Mouse (Mus musculus): Measurements from ENCODE around the gene Ercc2.

The Ercc2 gene

DNA sequence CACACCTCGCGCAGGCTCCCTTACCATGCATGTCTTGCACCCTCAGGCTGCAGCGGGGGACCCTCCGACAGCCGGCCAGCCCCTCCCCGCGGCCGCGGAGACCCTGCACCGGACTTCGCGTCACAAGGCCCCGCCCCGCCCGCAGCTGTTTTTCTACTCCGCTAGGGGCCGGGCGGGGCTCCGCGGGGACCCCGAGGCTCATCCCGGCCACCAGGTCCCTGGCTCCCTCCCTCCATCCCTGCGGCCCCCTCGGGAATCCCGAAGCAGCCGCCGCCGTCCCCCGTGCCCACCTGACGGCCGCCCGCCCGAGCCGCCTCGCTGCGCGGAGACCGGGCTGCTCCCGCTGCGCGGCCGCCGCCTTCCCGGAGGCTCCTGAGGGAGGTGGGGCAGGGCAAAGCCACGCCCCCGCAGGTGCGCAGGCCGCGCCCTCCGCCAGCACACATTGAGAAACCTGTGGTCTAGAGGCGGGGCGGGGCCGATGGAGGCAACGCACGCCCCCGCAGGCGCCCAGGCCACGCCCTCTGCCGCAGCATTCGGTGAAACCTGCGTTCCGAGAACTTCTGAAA, 22.0 kb downstream of the Ercc2 start, which contains the start of gene Klc3:
TSS of gene Klc3 (minus strand) at position 374 of the 566 bp plus-strand sequence.
- DNase-seq (ENCODE audit: extremely low read depth, low read depth): peak; percentile 45

DNA sequence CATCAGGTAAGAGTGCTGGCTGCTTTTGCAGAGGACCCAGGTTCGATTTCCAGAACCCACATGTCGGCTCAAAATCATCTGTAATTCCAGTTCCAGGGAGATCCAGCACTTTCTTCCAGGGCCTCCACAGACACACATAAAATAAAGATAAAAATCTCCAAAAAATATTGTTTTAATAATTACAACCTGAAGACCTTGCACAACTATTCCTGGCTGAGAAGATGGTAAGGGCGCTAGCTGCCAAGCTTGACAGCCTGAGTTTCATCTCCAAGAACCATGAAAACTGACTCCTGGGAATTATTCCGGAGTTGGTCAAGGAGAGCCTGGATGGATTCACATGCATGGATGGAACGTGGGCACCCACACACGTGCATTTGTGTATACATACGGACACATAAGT, 22.7 kb downstream of the Ercc2 start, which contains the start of gene Ckm:
TSS of gene Ckm (plus strand) at position 301 of the 400 bp plus-strand sequence.
- DNase-seq (ENCODE audit: extremely low read depth, low read depth): no peak

GRCm38 (mm10) chr7:19405417-19405816, 23.6 kb downstream of the Ercc2 start:
- DNase-seq (ENCODE audit: extremely low read depth, low read depth): peak; percentile 57

DNA sequence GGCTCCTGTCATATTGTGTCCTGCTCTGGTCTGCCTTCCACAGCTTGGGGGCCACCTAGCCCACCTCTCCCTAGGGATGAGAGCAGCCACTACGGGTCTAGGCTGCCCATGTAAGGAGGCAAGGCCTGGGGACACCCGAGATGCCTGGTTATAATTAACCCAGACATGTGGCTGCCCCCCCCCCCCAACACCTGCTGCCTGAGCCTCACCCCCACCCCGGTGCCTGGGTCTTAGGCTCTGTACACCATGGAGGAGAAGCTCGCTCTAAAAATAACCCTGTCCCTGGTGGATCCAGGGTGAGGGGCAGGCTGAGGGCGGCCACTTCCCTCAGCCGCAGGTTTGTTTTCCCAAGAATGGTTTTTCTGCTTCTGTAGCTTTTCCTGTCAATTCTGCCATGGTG, 27.9 kb downstream of the Ercc2 start:
- no peak for DNase-seq (ENCODE audit: extremely low read depth, low read depth)

- no peak for DNase-seq (ENCODE audit: extremely low read depth, low read depth)
These were observed 29.0 kb downstream of the Ercc2 start for GRCm38 (mm10) chr7:19410766-19411344.

DNA sequence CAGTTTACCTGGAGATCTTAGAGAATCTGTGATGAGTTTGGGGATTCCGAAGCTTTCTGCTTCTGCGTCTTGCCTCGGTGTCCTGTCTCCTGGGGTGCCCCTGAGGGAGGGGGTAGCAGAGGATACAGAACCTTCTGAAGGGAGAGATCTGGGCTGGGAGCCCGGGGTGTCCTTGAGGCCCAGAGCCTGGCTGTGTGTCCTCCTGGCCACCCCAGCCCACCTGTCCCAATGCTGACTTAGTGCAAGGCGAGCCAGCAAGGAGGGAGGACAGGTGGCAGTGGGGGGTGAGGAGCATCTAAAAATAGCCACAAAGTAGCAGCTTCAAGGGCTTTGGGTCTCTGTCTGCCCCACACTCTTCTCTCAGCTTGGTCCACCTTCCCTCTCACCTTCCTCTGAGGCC, 30.0 kb downstream of the Ercc2 start:
- DNase-seq (ENCODE audit: extremely low read depth, low read depth): no peak

DNA sequence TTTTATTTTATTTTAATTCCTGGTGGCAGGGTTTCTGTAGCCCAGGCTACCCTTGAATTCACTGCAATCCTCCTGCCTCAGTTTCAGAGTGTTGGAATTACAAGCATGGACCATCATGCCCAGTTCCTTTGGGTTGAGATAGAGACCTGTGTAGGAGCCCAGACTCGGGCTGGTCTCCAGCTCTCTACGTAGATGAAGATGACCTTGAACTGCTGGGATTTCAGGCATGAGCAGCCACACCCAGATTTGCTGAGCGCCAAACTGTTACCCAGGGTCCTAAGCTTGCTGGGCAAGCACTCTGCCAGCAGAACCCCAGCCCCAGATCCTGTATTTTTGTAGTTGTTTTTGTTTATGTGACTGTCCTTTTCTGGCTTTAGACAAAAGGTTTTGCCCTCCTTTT, 31.7 kb downstream of the Ercc2 start:
- no peak for DNase-seq (ENCODE audit: extremely low read depth, low read depth)

DNA sequence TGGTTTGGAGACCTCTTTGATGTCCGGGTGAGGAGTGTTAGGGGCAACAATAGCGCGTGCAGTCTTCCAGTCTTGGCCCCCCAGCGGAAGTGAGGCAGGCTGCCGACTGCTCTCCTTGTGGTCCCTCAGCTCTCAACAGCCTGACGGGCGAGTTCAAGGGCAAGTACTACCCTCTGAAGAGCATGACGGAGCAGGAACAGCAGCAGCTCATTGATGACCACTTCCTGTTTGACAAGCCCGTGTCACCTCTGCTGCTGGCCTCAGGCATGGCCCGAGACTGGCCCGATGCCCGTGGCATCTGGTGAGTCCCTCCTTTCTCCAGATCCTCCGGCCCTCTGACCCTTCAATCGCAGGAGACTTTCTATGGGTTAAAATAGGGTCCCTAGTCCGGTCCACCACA, 34.8 kb downstream of the Ercc2 start:
- no peak for DNase-seq (ENCODE audit: extremely low read depth, low read depth)

DNA sequence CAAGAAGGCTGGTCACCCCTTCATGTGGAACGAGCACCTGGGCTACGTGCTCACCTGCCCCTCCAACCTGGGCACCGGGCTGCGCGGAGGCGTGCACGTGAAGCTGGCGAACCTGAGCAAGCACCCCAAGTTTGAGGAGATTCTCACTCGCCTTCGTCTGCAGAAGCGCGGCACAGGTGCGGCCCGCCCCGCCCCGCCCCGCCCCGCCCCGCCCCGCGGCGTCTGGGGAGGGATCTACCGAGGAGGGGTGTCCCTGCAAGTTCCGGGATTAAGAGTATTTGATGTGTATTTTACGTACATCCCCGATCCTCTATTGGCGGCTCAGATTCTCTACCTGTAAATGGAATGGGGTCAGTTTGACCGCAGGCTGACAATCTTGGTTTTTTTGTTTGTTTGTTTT, 38.3 kb downstream of the Ercc2 start:
- no peak for DNase-seq (ENCODE audit: extremely low read depth, low read depth)

- peak; percentile 85 for DNase-seq (ENCODE audit: extremely low read depth, low read depth)
These were observed 39.2 kb downstream of the Ercc2 start for GRCm38 (mm10) chr7:19420821-19421636.

DNA sequence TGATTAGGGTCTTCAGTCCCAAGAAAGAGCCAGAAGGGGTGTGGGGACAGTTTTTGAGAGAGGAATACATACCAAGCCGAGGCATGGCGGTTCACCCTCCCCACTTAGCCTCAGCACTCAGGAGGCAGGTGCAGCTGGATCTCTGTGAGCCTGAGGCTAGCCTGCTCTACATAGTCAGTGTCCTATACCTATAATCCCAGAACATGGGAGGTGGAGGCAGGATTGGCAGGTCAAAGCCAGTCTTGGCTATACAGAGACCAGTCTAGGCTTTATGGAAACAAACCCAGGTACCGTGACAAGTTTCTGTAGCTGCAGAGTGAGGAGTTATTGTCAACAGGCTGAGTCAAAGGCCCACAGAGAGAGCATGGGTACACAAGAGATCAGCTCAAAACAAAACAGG, 41.3 kb downstream of the Ercc2 start:
- DNase-seq (ENCODE audit: extremely low read depth, low read depth): no peak

- DNase-seq (ENCODE audit: extremely low read depth, low read depth): no peak
These were observed 42.2 kb downstream of the Ercc2 start for GRCm38 (mm10) chr7:19424051-19424450.

GRCm38 (mm10) chr7:19426349-19426748, 44.5 kb downstream of the Ercc2 start:
- no peak for DNase-seq (ENCODE audit: extremely low read depth, low read depth)

DNA sequence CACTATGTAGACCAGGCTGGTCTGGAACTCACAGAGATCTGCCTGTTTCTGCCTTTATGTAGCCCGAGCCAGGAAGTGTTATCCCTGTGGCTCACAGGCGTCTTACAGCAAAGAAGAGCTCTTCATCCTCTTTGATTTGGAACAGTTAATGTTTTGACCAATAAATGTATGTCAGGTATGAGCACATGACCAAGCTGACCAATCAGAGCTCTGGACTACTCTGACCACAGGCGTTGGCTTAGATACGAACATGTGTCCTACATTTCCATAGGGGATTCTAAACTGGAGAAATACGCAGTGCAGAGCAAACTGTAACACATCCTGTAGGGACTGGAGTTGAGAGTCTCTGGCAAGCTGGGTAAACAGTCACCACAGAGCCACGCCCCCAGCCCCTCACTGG, 45.1 kb downstream of the Ercc2 start:
- no peak for DNase-seq (ENCODE audit: extremely low read depth, low read depth)

DNA sequence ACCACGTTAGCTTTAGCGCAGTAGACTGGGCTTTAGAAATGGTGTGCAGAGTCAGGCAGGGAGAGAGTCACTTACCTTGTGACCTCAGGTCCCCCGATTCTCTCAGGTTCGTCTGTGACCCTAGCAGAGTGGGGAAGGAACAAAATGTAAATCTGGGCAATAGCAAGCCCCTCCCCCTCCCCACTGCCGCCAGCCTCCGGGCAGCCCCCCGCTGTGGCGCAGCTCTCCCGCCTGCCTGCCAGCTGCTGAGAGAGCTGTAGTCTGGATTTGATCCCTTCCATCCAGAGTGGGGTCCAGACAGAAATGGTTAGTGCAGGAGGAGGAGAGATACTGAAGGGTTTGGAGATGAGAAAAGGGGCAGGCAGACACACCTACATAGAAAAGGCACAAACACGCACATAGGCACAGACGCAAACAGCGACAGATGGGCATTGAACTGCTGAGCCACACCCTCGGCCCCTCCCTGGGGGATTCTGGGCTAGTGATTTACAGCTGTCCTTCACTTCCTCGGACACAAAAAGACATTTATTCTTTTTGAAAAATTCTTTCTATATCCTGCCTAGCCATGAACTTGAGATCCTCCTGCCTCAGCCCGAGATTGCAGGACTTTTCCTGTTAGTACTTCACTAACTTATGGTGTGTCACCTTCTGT, 46.3 kb downstream of the Ercc2 start:
- no peak for DNase-seq (ENCODE audit: extremely low read depth, low read depth)

- DNase-seq (ENCODE audit: extremely low read depth, low read depth): no peak
These were observed 47.9 kb downstream of the Ercc2 start for GRCm38 (mm10) chr7:19429726-19430125.

DNA sequence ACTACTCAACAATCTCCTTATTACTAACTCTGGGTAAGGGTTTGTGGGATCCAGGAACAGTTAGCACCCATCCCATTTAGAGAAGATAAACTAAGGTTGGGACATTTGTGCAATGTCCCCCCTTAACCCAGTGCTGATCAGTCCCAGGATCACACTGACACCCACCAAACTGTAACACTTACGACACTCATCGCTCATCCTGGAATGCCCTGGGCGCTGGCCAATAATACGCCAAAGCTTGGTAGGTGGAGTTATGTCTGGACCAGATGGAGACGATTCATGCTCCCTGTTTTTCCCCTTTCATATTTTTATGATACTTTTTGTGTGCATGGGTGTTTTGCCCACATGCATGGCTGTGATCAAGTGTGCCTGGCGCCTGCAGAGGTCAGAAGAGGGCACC, 48.6 kb downstream of the Ercc2 start:
- no peak for DNase-seq (ENCODE audit: extremely low read depth, low read depth)

DNA sequence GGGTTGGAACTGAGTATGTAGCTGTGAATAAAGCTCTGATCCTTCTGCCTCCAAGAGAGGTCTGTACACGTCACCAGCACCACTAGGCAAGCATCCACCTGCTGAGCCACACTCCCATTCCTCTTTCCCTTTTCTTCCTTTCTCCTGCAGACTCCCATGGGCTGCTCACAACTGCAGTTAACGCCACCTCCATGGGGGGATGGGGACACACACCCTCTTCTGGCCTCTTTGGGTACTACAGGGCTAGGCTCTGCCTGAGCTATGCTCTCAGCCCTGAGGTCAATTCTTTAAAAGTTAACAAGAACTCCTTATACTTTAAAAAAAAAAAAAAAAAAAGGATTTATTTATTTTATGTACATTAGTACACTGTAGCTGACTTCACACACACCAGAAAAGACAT, 50.7 kb downstream of the Ercc2 start:
- DNase-seq (ENCODE audit: extremely low read depth, low read depth): no peak

GRCm38 (mm10) chr7:19436276-19436675, 54.5 kb downstream of the Ercc2 start:
- no peak for DNase-seq (ENCODE audit: extremely low read depth, low read depth)

DNA sequence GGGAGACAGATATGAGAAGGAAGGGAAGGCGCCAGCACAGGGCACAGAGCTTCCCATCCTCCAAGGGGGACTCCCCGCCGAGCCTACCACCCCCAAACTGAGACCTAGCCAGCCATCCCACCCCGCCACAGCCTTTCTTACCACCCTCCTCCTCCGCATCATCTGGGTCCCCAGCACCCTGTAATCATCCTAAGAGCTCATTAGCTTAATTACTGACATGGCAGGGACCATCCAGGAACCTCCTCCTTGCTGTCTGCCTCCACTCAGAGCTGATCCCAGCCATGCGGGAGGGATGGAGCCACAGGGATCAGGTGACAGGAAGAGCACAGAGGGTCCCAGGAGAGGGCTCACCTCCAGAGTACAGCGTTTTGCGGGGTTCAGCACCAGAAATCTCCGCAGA, 55.2 kb downstream of the Ercc2 start:
- DNase-seq (ENCODE audit: extremely low read depth, low read depth): no peak

- DNase-seq (ENCODE audit: extremely low read depth, low read depth): peak; percentile 66
These were observed 59.8 kb downstream of the Ercc2 start for GRCm38 (mm10) chr7:19441448-19442091.

GRCm38 (mm10) chr7:19443344-19443743, 61.5 kb downstream of the Ercc2 start:
- no peak for DNase-seq (ENCODE audit: extremely low read depth, low read depth)

Data from MEL-GATA-1-ER (cell line).